Mouse (Mus musculus) common myeloid progenitor, adult 5-6 weeks (primary cell): ENCODE results near the gene 5830473C10Rik. TPM values are rescaled to one million over a fixed set of nuclear protein-coding genes. Genes with fewer than 3 reads are reported as not detected.

Experiments used
- ATAC-seq: replicated peaks from 2 replicates; pipeline ENCODE4 v1.8.0; 2016; ENCODE audit warnings: low read depth, mild to moderate bottlenecking, moderate TSS enrichment, inconsistent platforms; ENCODE audit not compliant: poor library complexity, severe bottlenecking
- total RNA-seq: library from RNA; stranded (forward); fragments of 200-1000, 187-1606 nt; gene quantifications from 2 replicates; pipeline ENCODE4 v1.2.3, GENCODE M21; 2017

5830473C10Rik gene
- 0.09 TPM in 1 of 2 replicates, not detected in the other for total RNA-seq

GRCm38 (mm10) chr5:90560743-90561142, at the start of gene 5830473C10Rik:
TSS of gene 5830473C10Rik (plus strand) at chr5:90561107.
- no peak for ATAC-seq

DNA sequence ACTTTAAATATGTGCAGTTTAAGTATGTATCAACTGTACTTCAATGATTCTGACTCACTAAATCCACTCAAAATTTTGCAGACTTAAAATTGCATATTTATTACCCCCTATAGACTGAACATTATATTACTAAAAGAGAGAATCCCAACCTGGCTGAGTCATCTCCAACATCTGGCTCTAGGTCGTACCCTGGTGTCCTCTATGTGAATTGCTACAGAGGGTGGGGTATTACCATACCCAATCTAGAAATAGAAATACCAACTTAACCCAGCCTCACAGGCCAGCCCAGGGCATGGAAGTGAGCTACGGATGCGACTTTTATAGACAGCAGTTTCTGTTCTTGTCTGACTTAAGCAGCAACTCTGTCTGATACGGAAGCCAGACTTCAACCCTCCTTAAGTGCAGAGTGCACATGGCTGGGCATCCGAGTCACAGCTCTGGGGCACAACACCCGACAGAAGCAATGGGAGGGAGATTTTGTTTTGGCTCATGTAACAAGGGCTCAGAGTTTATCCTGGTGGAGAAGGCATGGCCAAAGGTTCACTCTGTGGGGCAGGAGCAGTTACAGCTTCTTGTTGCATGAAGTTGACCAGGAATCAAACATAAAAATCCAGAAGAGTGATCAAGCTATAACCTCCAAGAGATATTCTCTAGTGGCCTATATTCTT, 48.5 kb upstream of the 5830473C10Rik start:
- peak; percentile 66; the same call in 1 of the 2 replicates for ATAC-seq

- no peak for ATAC-seq
Observed at GRCm38 (mm10) chr5:90515561-90515960, 45.3 kb upstream of the 5830473C10Rik start.

DNA sequence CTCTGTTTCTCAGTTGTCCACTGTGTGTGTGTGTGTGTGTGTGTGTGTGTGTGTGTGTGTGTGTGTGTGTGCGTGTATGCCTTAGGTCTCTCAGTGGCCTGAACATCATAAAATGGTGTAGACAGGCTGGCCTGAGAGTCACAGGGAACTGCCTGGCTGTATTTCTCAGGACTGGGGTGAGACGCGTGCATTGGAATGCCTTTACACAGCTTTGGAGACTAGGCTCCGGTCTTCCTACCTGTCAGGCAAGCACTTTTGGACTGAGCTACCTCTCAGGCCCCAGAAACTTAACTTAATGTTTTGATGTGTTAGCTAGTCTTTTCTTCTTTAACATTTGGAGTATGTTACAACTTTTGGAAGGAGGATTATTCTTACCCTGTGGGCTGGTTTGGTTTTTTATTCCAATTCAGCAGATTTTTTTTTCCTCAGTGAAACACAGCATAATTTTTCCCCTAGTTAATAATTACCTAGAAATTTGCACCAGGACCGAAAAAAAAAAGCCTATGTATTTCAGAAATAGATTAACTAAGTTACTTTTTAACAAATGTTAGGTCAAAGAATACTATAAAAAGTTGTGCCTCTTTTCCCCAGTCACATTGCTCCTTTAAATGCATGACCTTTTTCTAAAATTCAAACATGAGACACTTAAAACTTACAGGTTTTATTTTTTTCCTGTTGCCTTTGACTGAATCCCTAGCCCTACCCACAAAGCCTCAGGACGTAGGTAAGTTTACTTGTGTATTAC, 42.4 kb upstream of the 5830473C10Rik start, which contains the start of gene Afm:
Gene Afm, plus strand, starts transcription at position 577 of the 745 bp plus-strand sequence.
- no peak for ATAC-seq

DNA sequence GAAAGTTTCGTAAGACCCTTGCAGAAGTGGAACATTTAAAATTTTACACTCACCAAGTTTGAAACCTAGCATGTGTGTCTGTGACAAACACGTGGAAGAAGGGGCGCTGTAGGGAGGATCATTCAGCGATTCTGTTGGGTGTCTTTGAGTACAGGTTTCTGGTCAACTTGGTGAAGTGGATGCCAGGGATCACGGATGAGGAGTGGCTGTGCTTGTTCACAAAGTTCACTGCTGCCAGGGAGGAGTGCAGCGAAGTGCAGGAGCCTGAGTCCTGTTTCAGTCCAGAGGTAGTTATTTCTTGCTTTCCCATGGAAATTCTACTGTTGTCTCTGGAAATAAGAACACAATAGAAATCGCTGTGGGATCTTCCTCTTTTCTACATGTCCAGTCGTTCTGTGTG, 9.7 kb upstream of the 5830473C10Rik start:
- no peak for ATAC-seq

DNA sequence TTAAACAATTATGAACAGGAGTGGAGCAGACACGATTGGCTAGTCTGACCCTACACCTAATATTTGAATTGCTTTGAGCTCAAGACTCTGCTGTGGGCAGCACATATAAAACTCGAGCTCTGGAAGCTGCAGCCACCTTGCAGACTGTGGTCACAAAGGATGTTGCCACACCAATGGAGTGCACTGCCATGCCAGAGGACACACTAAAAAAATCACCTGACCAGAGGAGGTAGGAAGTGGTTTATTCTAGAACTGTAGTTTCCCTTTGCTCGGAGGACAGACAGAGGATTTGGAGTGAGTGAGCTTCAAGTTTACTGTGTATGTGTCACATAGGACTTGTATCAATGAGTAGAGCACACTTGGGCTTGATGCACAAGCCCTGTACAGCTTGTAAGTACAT, 4.9 kb upstream of the 5830473C10Rik start:
- 0 out of 2 replicates have a peak, but pooled peaks have one; percentile 18 for ATAC-seq

DNA sequence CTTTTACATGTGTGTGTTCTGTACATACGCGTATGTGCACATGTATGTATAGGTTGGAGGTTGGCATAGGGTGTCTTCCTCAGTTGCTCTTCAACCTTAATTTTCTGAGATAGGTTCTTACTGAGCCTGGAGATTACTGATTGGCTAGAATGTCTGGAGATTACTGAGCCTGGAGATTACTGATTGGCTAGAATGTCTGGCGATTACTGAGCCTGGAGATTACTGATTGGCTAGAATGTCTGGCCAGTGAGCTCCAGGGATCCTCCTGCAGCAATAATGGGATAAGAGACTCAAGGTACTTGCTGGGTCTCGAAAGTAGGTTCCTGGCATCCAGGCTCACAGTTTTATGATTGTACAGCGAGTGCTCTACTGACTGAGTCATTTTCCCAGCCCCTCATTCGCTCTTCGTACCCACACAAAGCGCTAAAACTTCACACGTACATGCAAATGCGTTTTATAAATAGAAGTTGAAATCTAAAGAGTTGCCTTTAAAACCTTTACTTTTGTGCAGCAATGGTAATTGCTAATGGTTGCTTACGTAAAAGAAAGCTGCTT, 891 bp downstream of the 5830473C10Rik start:
- no peak for ATAC-seq

- ATAC-seq = no peak
Observed at GRCm38 (mm10) chr5:90562880-90563279, 2.0 kb downstream of the 5830473C10Rik start.

- no peak for ATAC-seq
Observed at GRCm38 (mm10) chr5:90564161-90564560, 3.3 kb downstream of the 5830473C10Rik start.

DNA sequence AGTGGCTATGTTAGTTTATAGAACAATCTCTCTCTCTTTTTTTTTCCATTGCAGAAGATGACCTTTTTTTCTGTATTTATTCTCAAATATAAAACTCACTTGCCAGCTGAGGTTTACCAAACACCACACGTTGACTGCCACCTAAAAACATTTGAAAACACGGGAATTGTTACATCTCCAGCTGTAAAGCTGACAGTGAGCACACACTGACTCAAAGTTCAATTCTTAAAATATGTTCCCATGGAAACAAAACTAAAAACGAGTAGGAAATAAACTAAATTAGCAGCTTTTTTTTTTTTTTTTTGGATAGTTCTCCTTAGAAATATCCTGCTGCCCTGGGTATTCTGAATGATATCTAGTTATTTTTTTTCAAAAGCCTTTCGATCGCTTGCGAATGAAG, 4.3 kb downstream of the 5830473C10Rik start:
- ATAC-seq = no peak

GRCm38 (mm10) chr5:90567788-90568187, 6.9 kb downstream of the 5830473C10Rik start:
- no peak for ATAC-seq

- no peak for ATAC-seq
Observed at GRCm38 (mm10) chr5:90568338-90568737, 7.4 kb downstream of the 5830473C10Rik start.

DNA sequence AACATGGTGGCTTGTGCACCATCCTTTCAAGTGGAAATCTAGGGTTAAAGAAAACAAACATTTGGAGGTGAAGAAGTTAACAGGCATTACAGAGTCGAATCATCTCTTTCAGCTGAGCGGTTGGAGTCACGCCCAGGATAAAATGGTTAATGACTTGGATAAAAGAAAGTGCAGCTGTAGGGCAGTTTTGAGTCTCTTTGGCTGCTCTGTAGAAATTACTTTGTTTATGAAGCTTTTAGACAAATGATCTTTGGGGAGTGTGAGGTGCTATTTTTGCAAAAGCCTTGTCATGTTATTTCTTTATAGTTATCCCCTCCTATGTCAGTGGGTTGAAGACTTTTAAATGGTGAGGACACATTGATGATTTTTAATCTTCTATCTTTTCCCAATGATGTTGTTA, 10.3 kb downstream of the 5830473C10Rik start:
- ATAC-seq = no peak

DNA sequence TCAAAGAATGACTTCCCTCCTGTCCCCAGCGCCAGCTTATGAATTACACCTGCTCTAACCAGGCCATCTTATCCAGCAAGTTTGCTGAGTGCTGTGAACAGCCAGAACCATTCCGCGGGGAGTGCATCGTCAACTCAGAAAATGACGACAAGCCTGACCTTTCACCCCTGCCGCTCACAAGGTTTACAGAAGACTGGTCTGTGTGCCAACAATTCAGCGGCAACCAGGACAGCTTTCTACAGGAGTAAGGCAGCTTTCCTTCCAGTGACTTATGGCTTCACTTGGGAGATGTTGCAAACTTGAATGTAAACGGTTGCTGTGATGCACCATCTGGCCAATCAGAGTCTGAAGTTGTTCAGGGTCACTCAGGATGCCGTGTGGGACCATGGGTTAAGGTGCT, 16.8 kb downstream of the 5830473C10Rik start:
- no peak for ATAC-seq

DNA sequence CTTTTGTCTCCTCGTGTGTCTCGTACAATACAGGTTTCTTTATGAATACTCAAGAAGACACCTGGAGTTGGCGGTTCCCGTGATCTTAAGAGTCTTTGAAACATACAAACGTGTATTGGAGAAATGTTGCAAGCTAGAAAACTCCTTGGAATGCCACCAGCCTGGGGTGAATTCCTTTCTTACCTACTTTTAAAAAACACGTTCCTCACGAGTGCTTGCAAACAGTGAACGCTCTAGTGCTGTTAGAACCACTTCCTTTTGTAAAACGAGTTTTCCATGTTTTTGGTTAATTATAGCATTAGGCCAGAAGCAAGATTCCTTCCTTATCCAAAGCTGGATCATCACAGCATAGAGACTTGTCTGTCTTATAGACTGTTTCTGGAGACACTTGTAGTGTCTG, 18.6 kb downstream of the 5830473C10Rik start:
- ATAC-seq = no peak

GRCm38 (mm10) chr5:90582179-90582578, 21.3 kb downstream of the 5830473C10Rik start:
- no peak for ATAC-seq

DNA sequence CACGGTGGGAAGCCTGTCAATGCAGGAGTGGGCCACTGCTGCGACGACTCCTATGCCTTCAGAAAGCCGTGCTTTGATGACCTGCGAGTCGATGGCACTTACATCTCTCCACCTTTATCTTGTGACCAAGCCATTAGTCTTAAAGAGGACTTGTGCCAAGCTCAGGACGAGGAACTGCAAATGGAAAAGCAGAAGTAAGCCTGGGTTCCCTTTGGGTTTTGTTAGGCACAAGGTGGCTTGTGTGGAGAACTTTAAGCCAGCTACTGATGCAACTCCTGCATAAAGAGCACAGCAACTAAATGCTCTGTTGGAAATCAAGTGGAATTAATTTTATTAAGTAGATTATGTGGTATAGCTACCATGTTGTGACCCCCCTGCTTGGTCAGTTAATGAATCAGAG, 23.9 kb downstream of the 5830473C10Rik start:
- peak; percentile 40; the same call in 1 of the 2 replicates for ATAC-seq

DNA sequence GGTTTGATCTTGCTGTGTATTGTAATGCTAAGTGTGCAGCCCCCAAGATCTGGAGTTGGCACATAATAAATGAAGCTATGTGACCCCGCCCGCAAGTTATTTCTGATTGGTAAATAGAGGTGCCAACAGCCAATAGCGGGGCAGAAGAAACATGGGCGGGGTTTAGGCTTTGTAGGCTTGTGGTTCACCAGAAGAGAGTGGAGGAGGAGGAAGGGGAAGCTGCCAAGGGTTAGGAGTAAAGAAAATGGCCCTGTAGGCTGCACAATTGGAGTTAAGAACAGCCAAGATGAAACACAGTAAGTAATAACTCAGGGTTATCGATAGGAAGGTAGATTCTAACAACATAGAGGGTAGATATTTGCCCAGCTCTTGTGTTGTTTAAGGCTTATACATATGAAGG, 25.6 kb downstream of the 5830473C10Rik start:
- ATAC-seq = peak; percentile 63

DNA sequence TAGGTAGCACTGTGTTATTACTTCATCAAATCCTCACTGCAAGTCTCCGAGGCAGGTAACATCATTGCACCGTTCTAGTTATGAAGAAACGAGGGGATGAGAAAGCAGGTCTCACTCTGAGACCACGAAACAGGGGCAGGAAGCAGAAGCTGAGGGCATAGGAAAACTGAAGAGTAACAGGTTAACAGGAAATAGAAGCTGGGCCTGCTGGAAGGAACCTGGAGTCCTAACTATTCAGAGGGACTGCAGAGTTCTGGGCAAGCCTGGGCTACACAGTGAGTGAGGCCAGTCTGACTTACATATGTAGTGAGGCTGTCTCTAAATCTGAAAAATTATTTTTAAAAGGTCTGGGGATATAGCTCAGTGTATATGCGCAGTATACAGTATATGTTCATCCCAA, 27.2 kb downstream of the 5830473C10Rik start:
- no peak for ATAC-seq

DNA sequence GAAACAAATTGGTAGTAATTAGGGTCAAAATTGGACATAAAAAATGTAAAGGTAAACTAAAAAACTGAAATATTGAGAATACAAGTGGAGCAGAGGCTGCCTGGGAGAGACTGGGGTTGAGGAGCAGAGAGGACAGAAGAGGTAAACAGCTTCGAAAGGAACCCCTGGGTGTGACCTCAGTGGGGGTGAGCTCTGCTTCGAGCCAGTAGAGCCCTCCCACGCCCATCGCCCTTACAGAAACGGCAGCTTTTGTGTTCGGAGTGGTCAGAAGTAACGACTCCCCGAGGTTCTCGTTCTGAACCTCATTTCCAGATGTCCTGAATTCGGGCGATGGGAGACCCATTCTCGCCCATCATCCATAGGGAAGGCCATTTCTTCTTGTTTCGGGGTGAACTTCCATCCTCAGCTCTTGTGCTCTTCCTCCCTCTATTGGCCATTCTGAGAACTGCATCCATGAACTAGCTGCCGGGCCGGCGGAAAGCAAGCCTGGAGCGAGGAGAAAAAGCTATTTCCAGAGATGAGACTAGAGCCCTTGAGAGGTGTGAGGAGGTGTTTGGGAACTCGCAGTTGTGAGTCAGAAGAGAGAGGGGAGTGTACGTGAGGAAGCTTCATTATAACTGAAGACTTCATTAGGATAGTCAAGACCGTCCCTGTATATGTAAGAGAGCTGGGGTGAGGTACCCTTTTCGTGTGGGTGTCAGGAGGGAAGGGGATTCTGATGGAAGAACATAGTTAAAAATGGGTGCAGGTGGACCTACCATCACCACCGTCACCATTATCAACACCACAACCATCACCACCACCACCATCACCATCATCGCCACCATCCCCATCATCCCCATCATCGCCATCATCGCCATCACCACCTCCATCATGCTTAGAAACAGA, 28.0 kb downstream of the 5830473C10Rik start:
- peak; percentile 86 for ATAC-seq
